Mouse (Mus musculus) embryonic fibroblast, embryonic 13.5 days (primary cell): ENCODE measurements around the gene Coil.

ENCODE experiments used
- CTCF ChIP-seq: IDR thresholded peaks from 2 replicates; pipeline ENCODE4 v1.5.1; 2011; ENCODE audit warnings: mild to moderate bottlenecking, control low read depth, low read length, moderate library complexity, borderline replicate concordance; ENCODE audit not compliant: insufficient read depth
- POLR2A ChIP-seq: IDR thresholded peaks from 2 replicates; pipeline ENCODE4 v1.6.1; 2011; ENCODE audit warnings: low read depth, mild to moderate bottlenecking, control low read depth, low read length, moderate library complexity

DNA sequence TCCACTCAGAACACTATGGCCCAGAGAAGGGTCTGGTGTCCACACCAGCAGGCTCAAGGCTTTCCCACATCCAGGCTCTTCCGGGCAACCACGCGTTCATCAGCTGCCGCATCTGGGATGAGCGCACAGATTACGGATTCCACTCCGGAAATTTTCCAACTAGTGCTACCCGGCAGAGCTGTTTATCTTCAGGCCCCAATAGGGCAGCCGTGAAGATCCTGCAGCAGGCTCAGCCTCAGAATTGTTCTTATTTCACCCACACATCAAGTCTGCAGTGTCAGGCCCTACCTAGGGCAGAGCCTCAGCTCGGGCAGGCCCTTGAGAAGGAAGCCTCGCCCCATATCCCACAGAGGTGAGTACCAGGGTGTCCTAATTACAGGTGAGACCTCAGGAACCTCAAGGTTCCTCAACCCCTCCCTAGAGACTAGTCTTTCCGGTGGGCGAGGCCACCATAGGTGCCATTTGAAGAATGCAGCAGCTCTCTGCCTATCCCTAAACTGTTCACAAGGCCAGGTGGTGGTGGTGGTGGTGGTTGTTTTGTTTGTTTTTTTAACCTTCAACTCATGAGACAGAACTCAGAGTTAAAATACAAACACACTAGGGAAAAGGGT is 19.3 kb upstream of the Coil start:
- TF ChIP-seq CTCF = no peak
- no peak for TF ChIP-seq POLR2A
